Mouse (Mus musculus) myocyte (in vitro differentiated cells): ENCODE measurements around the gene Pikfyve.

Source experiments
- POLR2A ChIP-seq: IDR thresholded peaks from one replicate; pipeline ENCODE4 v1.6.1; 2011; ENCODE audit warnings: low read depth, mild to moderate bottlenecking, control low read depth, moderate library complexity; ENCODE audit not compliant: insufficient read length
- TCF12 ChIP-seq: IDR thresholded peaks from one replicate; pipeline ENCODE4 v1.6.1; 2011; ENCODE audit warnings: mild to moderate bottlenecking, control low read depth; ENCODE audit not compliant: poor library complexity, insufficient read depth, severe bottlenecking
- TCF3 ChIP-seq: IDR thresholded peaks from one replicate; pipeline ENCODE4 v1.6.1; 2011; ENCODE audit warnings: low read depth, control low read depth; ENCODE audit not compliant: insufficient read length

GRCm38 (mm10) chr1:65190172-65190571 lies 3.7 kb downstream of the Pikfyve start:
- no peak for TF ChIP-seq POLR2A
- no peak for TF ChIP-seq TCF3
- TF ChIP-seq TCF12: no peak
